Mouse (Mus musculus) kidney, adult 11 months (tissue): ENCODE data around the gene Smarcd3.

ENCODE experiments used
- DNase-seq: peaks from one replicate; pipeline ENCODE4 v3.0.0; 2022

Gene Smarcd3

DNA sequence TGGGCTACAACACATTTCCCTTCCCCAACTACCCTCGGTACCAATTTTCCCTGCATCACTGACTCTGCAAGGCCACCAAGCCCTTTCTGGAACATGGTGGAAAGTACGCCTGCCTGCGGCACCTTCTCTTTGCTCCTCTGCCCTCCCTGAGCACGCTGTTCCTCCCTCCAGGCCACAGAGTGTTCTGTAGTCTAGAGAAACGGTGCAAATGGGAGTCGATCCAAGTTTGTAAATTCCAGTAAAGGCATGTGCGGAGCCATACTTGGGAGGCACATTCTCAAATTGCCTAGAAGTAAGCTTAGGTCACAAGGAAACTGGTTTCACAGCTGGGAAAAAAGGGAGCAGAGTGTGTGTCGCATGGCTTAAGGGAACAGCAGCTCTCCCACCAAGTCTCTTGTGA lies 4.1 kb downstream of the Smarcd3 start:
- DNase-seq: peak; percentile 69

DNA sequence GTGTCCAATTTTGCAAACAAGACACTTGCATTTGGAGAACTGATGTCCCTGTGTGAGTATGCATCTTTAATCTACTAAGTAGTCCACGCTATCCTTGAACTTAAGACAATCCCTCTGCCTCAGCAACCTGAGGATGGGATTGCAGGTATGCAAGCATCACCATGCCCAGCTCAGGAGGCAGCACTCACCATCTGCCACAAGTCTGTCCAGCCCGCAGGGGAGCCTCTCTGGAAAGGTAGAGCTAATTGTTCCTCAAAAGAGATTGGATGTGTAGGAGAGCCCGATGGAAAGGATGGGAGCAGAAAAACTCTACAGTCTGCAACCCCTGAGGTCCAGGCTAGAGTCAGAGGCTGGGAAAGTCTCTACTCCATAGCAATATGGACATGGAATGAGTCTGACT lies 5.3 kb downstream of the Smarcd3 start:
- no peak for DNase-seq

DNA sequence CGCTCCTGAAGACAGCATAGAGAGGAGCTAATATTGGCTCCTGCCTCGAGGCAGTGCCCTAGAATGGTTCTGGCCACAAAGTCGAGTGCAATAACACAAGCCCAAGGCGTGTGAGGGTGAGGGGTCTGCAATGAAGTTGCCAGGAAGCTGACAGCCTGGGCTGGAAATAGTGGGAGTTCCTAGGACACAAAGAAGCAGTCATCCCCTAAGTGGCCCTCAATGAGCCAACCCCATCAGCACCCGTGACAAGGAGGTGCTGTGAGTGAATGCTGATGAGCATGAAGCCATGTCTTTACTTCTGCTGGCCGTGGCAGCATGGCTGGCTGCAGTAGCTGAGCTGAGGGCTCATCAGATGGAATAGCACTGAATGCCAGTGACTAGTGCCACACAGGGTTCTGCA lies 9.1 kb downstream of the Smarcd3 start:
- DNase-seq: no peak

DNA sequence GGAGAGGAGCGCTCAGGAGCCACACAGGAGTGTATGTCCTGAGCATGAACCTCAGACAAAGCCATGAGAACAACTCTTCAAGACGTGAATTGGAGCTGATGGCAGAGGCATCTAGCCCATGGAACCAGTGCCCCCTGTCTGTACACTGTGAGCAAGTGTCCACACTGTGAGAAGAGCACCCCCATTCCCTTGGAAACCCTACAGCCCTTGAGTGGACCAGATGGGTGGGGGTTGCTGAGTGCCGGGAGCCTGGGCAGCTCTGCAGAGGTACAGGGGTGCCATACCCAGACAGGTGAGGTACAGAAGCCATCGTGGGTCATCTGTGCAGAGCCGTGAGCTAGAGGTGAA lies 11.9 kb downstream of the Smarcd3 start:
- DNase-seq: no peak

DNA sequence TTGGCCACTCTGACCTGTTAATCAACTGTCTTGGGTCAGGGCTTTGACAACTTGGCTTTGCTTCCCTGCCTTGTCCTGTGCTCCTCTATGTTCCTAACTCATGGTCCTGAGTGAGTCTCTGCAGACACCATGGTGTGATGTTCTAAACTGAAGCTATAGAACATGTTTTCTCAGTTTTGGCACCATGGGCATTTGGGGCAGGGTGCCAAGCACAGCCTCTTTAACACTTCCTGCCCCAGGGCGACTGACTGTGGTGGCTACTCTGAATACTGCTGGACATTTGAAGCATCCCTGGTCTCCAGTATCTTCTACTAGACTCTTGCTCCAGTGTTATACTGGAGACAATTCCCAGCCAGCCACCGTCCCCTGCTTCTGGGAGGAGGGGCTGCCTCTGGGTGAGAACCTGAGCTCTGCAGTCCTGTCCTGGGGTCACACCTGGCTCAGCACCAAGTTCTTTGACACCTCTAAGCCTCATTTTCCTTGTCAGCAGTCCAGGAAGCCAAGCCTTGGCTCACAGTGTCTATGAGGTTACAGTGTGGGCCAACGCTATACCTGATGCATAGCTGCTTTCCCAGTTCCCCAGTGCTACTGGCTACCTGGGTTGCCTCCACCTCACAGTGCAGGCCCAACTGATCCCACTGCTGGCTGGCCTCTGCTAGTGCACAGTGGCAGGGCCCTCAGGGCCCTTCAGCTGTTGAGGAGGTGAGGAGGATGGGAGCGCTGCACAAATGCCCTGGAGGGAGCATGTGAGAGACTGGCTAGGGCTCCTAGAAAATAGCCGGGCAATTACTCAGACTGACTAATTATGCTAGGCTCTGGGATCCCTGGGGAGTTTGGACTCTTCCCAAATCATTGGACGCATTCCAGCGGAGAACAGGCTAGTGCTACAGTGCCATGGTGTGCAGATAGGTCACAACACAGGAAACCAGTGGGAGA lies 12.6 kb downstream of the Smarcd3 start:
- DNase-seq: peak; percentile 81

DNA sequence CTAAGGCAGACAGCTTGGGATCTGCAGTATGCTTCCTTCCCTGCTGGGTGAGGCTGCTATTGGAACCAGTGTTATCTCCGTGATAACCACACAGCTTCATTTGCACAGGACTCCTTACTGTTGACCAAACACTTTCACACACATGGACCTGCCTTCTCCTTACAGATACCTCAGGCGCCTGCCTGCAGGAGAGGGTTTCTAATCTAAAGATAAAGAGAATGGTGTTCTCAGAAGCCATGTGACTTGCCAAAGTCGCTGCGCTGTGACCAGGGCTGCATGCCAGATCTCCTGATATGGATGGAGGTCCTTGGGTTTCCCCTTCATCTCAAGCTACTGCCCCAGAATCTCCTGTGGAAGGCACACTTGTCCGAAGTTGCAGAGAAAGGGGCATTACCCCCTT lies 14.8 kb downstream of the Smarcd3 start:
- no peak for DNase-seq

DNA sequence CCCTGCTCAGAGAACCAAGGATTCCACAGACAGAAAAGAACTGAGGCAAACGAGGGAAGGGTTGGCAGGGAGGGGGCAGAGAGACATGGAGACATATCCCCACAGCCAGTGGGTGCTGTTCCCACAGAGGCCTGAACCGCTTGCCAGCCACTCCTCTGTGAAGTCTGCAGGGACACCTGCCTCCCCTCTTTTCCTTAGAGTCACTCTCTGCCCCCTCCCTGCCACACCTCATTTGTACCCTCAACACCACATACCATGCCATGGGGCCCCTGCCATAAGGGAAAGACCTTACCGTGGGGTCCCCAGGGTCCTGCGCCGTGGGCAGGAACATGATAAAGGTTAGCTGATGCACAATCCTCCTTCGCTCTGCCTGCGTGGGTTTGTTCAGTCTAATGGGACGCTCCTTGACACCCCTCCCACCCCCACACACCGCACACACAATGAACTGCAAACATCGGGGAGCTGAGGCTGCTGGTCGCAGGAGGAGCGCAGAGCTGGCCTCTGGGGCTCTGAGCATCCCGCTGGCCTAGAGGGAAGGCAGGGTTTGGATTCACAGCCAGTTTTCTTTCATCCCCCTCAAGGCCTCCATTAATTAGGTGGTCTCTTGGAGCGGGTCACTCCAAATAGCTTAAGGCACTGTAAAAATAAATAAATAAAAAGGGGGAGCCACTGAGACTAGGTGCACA lies 18.1 kb downstream of the Smarcd3 start:
- DNase-seq: no peak

DNA sequence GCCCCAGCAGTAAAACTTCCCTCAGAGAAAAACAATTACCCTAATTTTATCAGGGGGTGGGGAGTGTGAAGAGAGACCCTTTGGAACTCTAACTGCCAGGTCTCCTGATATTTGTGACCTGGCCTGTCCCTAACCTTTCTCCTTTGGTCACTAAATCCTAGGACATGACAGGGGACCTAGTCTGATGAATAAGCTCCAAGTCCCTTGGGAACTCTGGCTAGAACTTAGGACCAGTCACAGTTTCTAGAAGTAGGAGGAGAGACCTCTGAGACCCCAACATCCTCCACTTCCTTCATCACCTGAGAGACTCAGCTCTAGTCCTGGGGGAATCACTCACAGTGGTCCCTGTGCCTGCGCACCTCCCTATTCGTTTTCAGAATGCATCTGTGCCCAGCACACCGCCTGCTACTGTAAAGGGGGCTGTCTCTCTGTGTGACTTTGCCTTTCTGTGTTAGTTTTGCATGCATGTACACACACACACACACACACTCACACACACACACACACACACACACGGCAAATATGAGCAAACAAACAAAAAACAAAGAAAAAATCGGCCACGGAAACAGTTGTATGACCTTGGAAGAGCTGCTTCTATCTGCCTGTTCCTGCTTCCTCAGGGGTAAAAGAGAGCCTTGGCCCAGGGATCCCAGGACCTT lies 18.8 kb downstream of the Smarcd3 start:
- DNase-seq: no peak

DNA sequence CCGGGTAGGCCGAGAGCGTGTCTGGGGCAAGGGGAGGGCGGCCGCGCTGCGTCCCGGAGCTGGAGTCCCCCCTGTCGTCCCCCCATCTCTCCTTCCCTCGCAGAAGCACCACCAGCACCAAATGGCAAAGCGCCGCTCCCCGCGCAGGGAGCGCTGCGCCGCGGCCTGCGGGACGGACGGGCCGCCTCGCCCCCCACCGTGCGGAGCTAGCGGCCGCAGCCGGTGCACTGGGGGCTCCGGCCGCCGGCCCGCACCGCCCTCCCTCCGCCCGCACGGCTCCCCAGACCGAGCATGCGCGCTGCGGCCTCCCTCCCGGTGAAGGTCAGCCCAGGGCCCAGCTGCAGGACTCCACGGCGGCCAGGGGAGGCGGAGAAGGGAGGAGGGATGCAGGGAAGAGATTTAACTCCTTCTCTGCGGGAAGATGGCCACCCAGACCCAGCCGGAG lies 19.5 kb downstream of the Smarcd3 start:
- peak; percentile 90 for DNase-seq

DNA sequence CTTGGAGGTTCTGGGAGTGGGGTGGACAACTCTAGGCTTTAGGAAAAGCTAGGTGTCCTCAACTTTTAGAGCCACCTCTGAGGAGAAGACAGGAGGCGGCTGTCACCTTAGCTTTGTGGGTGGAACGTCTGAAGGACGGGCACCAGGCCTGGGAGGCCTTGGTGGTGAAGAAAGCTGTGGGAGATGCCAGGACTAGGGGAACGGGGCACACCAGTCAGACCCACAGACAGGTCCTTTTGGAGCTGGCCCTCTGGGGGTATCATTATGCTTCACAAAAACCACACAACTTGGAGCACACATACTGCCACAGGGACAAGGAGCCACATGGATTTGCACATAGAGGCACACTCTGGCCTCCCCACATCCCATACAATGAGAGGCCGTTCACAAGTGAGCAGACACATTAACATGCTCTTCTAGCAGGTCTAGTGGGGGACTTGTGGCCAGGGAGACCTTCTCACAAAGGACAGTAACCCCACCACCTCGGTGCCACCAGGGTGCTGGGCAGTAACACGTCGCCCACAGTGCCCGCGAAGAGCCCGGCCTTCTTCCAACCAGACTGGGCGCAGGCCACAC lies 20.0 kb downstream of the Smarcd3 start:
- no peak for DNase-seq

DNA sequence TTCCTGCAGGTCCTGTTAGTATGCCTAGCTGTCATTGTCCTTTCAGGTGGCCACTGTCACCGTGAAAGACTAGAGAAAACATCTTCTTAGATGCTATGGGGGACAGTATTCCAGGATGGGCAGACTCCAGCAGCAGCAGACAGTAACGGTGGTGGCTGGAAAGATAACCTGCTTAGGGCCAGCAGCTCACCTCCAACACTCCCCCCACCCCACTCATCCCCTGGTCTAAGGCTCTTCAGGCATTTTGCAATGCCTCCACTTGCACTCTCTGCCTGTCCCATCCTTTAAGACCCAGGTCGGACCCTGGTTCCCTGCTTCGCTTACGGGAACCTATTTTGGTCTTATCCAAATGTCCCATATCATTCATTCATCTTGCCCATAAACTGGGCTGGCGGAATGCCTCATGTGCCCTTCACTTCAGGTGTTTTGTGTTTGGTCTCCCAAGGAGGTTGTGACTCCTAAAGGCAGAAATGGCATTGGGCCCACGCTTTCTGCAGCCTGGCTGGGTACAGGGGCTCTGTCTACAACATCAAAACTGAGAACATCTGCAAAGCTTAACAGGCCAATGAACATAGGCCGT lies 20.7 kb downstream of the Smarcd3 start:
- no peak for DNase-seq

DNA sequence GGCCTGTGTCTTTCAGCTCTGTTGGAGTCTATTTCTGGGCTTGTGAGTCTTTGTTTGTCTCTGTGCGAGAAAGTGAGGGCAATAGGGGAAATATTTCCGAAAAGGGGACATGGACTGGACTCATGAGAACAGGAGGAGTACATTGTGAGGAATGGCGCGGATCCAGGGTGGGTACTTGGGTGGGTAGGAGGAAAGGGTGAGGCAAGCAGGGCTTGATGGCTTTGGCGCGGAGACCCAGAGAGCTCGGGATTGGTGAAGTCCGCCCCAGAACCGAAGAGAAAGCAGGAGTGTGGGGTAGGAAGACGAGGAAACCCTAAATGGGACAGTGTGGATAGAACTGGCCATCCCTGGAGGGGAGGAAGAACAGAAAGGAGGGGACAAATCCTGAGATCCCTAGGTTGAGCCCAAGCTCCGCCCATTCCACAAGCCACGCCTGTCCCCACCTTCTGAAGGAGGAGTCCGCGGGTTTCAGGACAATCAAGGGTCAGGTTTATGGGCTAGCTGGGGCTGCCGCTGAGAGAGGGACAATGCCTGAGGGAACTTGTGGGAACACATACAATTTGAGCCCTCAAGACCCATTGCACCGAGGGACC lies 21.4 kb downstream of the Smarcd3 start:
- peak; percentile 92 for DNase-seq

DNA sequence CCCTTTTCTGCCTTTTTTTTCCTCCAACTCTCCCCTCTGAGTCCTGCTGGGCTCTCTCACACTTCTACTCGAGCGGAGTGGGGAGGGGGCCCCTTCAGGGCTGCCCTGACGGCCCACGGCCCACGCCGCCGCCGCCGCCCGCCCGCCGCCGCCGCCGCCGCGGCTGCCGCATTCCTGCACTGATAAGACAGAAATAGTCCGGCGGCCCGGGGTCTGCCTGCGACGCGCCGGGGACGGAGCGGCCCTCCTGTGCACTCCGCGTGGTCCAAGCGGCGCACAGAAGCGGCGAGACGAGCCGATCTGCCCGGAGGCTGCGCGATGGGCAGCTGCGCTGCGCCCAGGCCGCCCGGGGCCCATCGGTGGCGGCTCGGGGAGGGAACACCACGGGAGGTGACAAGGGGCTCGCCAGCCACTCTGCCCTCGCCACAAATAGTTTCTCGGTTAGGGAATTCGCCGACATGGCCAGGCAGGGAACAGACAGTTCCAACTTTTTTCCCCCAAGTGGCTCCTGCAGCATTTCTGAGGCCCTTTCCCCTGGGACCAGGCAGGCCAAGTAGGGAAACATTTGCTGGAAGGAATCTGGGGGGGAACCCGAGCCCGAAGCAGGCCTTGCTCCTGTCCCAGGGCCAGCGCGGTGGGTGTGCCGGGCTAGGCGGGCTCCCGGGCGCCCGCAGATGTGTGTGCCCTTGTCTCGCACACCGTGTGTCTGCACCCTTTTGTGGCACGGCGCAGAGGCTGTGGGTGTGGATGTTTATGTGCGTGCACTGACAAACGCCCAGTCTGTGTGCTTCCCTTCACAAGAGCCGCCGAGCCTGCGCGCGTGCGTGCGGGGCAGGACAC lies 22.1 kb downstream of the Smarcd3 start:
- DNase-seq: peak; percentile 69

DNA sequence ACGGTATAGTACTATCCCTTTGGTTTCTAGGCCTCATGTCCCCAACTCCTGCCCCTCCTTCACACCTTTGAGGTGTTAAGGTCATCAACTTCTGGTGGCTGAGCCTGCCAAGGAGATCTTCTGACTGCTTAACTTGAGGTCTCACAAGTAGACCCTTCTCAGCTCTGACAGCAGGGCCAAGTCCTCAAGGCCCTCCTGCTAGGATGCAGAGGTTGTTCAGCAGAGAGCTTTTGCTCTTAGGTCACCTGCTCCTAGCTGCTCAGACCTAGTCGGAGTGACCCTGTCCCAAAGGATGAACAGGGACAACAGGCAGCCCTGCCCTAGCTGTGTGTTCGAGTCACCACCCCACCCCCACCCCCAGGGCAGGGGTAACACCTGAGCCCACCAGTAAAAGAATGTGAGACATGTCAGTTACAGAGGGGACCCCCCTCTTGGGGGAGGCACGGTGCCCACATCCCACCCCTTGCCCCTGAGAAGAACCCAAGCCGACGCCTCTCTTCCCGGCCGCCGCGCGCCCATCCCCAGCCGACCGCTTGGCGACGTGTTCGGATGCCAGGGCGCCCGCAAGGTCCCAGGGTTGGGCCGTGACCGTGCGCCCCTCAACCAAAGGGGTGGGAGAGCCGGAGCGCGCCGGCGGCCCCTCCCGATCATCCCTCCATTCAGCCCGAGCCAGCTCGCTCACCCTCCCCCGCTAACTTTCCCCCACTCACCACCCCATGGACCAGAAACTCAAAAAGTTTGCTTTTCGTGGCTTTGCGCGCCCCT lies 23.0 kb downstream of the Smarcd3 start:
- no peak for DNase-seq

DNA sequence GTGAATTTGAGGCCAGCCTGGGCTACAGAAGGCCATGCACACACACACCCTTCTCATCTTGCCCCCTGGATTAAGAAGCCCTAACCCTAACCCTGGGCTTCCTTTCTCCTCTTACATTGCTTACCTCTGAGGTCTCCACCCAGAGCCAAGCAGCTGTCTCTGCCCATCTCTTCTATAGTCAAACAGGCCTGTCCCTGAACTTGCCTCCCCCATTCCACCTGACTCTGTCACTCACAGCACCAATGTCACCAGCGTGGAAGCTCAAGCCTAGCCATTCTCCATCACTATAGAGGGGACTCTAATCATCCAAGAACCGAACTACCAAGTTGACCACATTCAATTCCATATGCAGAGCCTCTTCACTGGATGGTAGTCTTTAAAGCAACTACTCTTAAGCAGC lies 24.0 kb downstream of the Smarcd3 start:
- DNase-seq: no peak

DNA sequence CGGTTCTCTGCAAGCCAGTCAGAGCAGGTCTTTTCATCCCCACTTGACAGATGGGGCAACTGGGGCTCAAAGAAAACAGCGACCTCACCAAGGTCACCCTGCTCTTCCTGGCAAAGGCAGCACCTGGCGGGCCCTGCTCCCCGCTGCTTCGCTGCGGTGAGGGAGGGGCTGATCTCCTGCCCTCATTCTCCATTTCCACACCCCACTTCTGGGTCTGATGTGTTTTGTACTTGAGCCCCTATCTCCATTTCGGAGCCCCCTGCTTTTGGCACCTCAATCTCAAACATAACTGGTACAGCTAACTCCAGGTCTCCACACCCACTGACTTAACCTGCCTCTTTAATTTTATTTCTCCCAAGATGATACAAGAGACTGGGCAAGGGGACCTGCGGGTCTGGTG lies 25.1 kb downstream of the Smarcd3 start:
- no peak for DNase-seq

DNA sequence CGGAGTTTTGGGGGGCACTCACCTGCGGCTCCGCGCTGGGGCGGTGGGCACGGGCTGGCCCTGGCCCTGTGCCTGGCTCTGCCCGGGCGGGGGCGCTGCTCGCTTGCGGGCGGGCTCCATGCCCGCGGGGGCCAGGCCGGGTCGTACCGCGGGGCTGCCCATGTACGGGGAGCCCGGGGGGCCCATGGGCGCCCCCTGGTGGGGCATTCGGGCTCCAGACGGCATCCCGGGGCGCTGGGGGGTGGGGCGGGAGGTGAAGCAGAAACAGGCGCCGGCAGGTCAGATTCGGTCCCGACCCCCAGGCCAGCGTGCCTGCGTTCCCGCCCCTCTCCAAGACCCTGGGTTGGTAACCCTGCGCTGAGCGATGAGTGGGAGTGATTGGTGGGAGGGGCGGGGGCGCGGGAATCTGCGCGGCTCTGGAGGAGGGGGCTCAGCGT lies 25.6 kb downstream of the Smarcd3 start:
- DNase-seq: no peak

DNA sequence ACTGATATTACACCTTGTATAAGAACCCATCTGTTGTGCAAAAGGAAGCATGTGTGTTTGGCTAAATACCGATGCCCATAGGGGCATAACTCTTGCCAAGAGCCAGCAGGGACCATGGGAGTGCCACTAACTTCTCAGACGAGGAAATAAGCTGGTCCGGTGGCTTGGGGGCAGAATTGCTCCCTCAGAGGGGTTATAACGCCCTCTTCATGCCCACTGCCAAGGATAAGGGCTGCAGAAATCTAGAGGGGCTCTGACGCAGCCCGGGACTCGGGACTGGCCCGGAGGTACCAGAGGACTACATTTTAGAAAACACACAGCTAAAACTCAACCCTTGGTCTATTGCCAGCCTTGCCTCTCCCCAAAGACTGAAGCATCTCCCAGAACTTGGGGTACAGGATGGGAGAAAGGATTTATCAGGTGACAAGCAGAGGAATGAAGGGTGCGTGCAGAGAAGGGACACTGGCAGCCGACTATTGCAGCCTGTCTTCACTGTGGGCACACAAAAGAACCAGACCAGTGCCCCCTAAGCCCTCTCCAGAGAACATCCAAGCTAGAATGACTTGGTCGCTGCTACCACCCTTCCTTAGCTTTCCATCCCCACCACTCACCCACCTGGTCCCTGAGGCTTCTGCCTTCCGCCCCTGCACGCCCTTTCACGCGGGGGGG lies 26.2 kb downstream of the Smarcd3 start:
- no peak for DNase-seq

DNA sequence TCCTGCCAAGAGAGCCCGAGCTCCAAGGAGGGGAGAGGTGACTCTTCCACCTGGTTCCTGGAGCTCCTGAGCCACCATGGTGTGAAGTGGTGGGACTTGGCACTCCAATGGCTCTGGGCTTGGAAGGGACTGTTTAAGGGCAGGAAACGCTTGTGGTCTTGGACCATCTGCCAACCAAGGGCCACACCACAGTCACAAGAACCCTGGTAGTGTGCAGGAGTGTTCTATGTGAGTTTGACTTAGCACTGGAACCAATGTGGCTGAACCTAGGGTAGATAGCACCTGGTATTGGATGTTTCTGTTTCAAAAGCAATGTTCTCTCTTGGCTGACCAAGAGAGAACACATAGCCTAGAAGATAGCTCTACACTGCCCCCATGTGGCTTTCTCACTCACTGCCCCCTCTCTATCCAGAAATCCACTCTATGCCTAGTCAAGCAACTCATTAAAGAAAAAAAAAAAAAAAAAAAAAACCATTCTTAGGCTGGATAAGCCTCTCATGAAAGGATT lies 26.9 kb downstream of the Smarcd3 start:
- DNase-seq: peak; percentile 75
